Mouse (Mus musculus): Measurements from ENCODE around the gene Sh3bp4. TPM values are rescaled to one million over a fixed set of nuclear protein-coding genes. Genes with fewer than 3 reads are reported as not detected.
A peak's percentile ranks its signal among the peaks of the same experiment; 100 is the strongest.

The Sh3bp4 gene
- total RNA-seq, 2 experiments from 2014 or later = not detected

GRCm38 (mm10) chr1:89069479-89070102 lies 624 bp upstream of the Sh3bp4 start:
- peak; percentile 34; the same call in 1 of the 2 replicates for ATAC-seq (replicated peaks; ENCODE audit: low FRiP score, low TSS enrichment, poor library complexity, severe bottlenecking)

DNA sequence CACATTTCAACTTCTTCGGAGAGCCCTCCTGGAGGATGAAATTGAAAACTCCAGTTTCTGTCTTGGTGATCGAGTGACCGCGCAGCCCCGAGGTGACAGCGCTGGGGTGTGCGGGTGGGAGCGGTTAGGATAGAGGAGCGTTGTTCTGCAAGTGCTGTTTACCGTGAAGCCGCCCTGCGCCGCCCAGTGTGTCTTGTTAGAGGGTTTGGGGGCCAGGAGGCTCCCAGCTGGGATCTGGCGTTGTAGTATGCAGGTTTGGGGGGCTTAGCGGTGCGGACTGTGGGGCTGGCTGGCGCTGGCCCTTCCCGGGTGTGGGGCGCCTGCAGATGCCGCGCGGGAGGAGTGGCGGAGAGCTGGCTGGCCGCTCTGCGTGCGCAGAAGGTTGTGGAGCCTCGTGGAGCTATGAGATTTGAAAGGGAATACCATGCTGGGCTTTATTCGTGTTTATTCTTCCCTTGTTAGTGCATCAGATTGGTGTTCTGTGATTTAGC lies 701 bp downstream of the Sh3bp4 start:
- ATAC-seq (replicated peaks; ENCODE audit: low FRiP score, low TSS enrichment, poor library complexity, severe bottlenecking) = no peak

- no peak for ATAC-seq (replicated peaks; ENCODE audit: low FRiP score, low TSS enrichment, poor library complexity, severe bottlenecking)
Observed at GRCm38 (mm10) chr1:89071371-89072142, 1.3 kb downstream of the Sh3bp4 start.

DNA sequence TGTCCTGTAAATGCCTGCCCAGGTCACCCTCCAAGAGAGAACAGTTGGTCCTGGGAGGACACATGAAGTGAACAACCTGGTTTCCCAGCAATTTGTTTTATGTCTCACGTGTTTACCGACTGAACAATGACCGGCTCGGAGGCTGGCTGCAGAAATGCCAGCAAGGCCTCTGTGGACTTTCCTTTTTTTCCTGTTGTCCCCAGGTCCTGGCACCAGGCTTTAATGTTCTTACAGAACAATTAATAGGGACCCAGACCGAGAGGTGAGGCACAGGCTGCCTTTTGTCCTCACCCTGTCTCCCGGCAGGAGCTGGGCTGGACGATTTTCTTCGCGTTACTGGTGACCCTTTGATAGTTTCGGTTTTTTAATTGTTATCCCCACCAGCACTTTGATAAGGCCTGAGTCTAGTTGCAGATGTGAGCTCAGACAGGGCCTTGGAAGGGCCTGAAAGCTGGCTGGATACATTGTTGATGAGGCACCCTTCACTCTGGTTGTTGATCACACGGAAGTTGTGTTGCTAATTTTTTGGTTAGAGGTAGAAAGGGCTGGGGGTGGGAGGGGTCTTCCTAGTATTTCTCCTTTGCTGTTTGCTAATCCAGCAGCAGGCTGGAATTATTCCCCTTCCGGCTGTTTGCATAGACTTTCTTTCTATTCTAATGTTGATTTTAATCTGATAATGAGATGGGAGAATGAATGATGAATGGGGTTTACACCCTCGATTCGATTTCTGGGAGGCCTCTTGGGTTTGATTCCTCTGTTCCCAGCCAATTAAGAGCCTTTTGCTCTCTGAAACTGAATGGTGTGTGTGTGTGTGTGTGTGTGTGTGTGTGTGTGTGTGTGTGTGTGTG lies 2.2 kb downstream of the Sh3bp4 start:
- no peak for ATAC-seq (replicated peaks; ENCODE audit: low FRiP score, low TSS enrichment, poor library complexity, severe bottlenecking)

DNA sequence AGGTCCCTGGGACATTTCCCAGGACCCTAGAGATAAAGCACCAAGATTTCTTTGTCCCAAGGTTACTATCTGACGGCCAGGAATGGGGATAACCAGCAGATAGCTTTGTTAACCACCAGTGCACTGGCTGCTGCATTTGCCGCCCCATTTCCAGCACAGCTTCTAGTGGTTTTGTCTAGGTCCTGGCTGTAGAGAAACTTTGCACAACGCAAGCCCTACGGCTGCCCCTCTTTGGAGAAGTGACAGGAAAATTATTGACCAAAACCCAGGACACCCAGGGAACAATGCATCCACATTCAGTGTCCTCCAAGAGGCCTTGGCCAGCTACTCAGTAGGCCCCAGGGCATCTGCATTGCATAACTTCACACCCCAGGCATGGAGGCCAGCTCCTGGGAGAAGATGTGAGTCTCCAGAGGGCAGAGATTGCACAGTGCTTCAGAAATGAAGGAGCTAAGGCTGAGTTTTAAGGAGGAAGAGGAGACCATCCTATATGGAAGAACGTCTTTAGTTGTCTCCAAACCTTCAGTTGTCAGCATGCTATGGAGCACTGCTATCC lies 3.2 kb downstream of the Sh3bp4 start:
- ATAC-seq (replicated peaks; ENCODE audit: low FRiP score, low TSS enrichment, poor library complexity, severe bottlenecking) = no peak

DNA sequence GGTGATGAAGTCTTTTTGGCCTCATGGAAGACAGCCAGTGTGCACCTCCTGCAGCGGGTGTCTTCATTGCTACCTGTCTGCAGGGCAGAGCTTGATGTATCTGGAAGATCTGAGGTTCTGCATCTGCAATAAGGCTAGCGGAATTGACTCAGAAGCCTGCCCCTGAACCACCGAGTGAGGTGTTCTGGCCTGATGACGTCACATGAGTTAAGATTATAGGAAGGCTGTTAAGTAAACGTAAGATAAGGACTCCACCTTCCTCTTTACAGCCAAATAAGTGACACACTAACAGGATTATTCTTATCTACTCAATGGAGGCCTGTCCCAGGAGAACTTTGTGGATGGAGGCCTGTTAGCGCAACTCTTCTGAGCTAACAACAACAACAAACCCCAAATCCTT lies 4.5 kb downstream of the Sh3bp4 start:
- no peak for ATAC-seq (replicated peaks; ENCODE audit: low FRiP score, low TSS enrichment, poor library complexity, severe bottlenecking)

DNA sequence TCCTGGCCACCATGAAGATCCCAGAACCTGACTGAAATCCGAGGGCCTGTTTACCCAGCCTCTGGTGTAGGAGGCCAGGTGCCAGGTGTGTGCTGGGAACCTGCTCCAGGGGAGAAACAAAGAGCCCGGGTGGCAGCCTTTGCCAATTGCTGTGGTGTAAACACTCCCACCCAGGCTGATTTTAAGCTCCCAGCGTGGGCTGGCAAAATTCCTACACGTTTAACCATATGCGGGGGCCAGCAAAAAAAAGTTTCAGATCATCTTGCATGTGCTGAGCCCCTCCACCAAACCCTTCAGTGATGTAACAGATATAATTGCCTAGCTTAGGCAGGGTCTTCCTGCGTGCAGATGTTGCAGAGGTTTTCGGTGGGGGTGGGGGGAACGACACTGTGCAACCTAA lies 4.9 kb downstream of the Sh3bp4 start:
- no peak for ATAC-seq (replicated peaks; ENCODE audit: low FRiP score, low TSS enrichment, poor library complexity, severe bottlenecking)

DNA sequence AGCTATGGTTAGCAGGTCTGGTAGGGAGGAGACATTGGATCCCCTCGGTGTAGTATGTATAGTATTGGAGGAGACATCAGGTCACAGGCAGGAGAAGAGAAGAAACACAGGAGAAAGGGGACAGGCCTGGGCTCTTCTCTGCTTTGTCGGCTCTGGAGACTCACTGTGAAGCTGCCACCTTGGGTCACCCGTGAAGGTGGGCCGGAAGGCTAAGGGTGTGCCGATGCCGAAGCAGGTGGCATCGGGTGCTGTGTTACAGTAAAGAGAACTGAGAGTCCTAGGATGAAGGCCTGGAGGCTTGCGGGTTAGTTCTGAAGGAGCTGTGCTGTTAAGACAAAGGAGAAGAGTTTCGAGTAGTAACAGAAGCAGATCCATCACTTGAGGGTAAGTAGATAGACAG lies 6.6 kb downstream of the Sh3bp4 start:
- no peak for ATAC-seq (replicated peaks; ENCODE audit: low FRiP score, low TSS enrichment, poor library complexity, severe bottlenecking)

DNA sequence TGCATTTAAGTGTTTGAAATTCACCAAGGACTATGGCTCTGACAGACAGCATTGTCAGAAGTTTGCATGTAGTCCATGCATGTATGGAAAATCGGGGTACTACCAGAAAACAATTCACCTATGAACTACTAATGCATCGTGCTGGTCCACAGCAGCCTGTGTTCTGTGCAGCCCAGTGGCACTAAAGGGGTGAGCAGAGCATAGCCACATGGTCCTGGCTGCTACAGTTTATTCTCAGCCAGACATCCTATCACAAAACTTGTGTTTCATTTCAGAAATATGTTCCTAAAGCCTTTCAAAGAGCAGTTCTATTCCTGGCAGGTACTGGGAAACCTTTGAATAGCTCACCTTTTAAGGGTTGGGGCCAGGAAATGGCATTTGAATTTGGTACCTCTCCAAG lies 8.0 kb downstream of the Sh3bp4 start:
- ATAC-seq (replicated peaks; ENCODE audit: low FRiP score, low TSS enrichment, poor library complexity, severe bottlenecking) = no peak

GRCm38 (mm10) chr1:89078730-89079129 lies 8.5 kb downstream of the Sh3bp4 start:
- no peak for ATAC-seq (replicated peaks; ENCODE audit: low FRiP score, low TSS enrichment, poor library complexity, severe bottlenecking)

DNA sequence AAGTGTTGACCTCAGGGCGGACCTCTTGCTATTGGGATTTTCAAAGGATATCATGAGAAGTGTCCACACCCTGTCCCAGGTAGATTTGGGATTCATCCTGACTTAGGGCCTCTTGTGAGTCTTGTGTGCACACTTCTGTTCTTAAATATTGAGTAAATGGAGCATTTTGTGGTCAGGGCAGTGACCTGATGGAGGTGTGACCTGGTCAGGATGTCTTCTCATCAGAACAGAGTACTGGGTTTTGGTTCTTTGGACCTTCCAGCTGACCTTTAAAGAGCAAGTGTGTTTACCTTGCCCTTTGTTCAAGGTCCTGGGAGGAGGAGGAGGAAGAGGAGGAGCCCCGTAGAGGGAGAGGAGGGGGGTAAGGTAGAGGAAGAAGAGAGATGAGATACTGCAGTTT lies 9.0 kb downstream of the Sh3bp4 start:
- no peak for ATAC-seq (replicated peaks; ENCODE audit: low FRiP score, low TSS enrichment, poor library complexity, severe bottlenecking)

GRCm38 (mm10) chr1:89080371-89080770 lies 10.2 kb downstream of the Sh3bp4 start:
- no peak for ATAC-seq (replicated peaks; ENCODE audit: low FRiP score, low TSS enrichment, poor library complexity, severe bottlenecking)

DNA sequence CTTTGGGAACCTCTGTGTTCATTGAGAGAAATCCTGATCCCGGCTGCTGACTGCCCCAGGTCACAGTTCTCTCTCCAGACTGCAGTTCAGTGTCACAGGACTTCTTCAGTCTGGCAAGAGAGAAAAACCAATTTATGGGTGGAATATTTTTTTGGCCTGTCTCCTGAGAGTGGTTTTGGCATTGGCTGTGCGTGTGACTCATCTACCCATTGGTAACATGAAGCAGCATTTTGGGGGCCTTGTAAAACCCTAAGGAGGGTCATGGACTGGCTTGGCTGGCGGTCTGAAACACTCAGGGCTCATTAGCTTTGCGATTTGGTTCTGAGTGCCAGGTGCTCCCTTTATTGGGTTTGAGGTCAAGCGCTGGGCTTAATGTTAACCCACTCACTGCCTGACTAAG lies 10.6 kb downstream of the Sh3bp4 start:
- no peak for ATAC-seq (replicated peaks; ENCODE audit: low FRiP score, low TSS enrichment, poor library complexity, severe bottlenecking)

GRCm38 (mm10) chr1:89081371-89081770 lies 11.2 kb downstream of the Sh3bp4 start:
- ATAC-seq (replicated peaks; ENCODE audit: low FRiP score, low TSS enrichment, poor library complexity, severe bottlenecking) = no peak

DNA sequence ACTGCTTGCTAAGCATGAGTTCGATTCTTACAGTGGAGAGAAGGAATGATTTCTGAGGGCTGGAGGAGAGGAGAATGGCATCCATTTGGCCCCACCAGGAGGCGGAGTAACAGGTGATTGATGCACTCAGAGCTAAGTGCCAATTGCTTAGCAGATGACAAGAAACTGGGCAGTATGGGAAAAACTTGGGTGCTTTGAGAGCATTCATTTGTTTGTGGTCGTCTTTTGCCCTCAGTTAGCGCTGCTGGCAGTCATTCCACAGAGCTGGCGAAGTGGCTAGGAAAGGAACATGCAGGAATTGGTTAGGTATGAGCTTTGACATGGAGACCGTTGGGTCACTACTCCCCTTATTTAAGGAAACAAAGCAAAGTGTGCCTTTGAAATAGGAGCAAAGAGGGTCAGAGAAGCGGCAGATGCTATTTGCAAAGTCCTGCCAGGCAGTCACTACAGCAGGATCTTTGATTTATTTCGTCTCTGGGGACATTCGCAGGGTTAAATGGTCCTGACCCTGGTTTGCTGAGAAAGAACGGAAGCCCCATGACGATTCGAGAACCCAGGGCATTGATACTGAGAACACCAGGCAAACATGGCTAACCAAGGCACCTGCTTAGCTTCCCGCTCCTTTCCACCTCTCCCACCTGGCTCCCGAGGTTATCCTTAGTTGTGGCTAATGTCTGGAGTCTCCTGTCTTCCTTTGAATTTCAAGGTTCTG lies 12.1 kb downstream of the Sh3bp4 start:
- ATAC-seq (replicated peaks; ENCODE audit: low FRiP score, low TSS enrichment, poor library complexity, severe bottlenecking) = no peak

GRCm38 (mm10) chr1:89086575-89087153 lies 16.4 kb downstream of the Sh3bp4 start:
- ATAC-seq (replicated peaks; ENCODE audit: low FRiP score, low TSS enrichment, poor library complexity, severe bottlenecking) = no peak

DNA sequence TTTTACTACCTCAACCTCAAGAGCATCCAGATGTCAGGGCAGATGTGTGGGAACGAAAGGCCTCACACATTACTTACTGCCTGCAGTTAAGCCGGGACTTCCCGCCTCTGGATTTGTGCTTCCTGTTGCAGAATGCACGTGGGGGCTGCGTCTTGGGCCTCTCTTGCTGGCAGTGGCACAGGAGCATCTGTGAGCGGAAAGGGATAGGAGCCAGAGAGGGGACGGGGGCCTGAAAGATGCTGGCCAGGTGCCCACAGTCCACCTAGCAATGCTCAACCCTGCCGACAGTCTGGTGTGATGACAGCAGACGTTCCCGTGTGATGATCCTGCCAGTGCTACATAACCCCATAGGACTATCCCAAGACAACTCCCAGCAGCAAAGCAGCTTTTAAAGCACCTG lies 17.9 kb downstream of the Sh3bp4 start:
- ATAC-seq (replicated peaks; ENCODE audit: low FRiP score, low TSS enrichment, poor library complexity, severe bottlenecking) = no peak

- no peak for ATAC-seq (replicated peaks; ENCODE audit: low FRiP score, low TSS enrichment, poor library complexity, severe bottlenecking)
Observed at GRCm38 (mm10) chr1:89088748-89089288, 18.6 kb downstream of the Sh3bp4 start.

All from megakaryocyte-erythroid progenitor cell, adult 5-6 weeks (primary cell).